Mouse (Mus musculus): Measurements from ENCODE around the gene Abcg8. TPM values are rescaled to one million over a fixed set of nuclear protein-coding genes. Genes with fewer than 3 reads are reported as not detected.
A peak's percentile ranks its signal among the peaks of the same experiment; 100 is the strongest.

The Abcg8 gene
- polyA plus RNA-seq, 1 experiment from 2014 or later = 0.04 TPM

- whole genome bisulfite sequencing = 92% methylated on average over 11 of the region's 11 CpGs
- Histone ChIP-seq H3K4me2 (ENCODE audit: low read length) (no peak overlapping the region), H3K4me3 (ENCODE audit: low read length) (no peak overlapping the region), H3K27me3 (replicated peaks; ENCODE audit: control insufficient read depth, insufficient read depth, low read length) (no peaks in the 10 kb centered on the region), H3K9me3 (ENCODE audit: control insufficient read depth, low read length) (no peaks in the 10 kb centered on the region), H3K9ac (ENCODE audit: low read depth, low read length) (no peak overlapping the region), H3K27ac (ENCODE audit: low read depth, low read length) (no peak overlapping the region), H3K4me1 (ENCODE audit: control insufficient read depth, insufficient read depth, low read depth, low read length) (no peaks in the 10 kb centered on the region), H3K36me3 (ENCODE audit: control insufficient read depth, insufficient read depth, low read length) (no peaks in the 10 kb centered on the region)
- no peak for ATAC-seq
Observed at GRCm38 (mm10) chr17:84688834-84689233, 12.7 kb downstream of the Abcg8 start.

- ATAC-seq = no peak
- H3K9ac ChIP-seq (ENCODE audit: low read depth, low read length) = no peak overlapping the region
- no peak overlapping the region for H3K27ac ChIP-seq (ENCODE audit: low read depth, low read length)
- 87% methylated on average over 5 of the region's 5 CpGs for WGBS
- no peaks in the 10 kb centered on the region for H3K4me1 ChIP-seq (ENCODE audit: control insufficient read depth, insufficient read depth, low read depth, low read length)
- no peaks in the 10 kb centered on the region for H3K27me3 ChIP-seq (replicated peaks; ENCODE audit: control insufficient read depth, insufficient read depth, low read length)
- H3K36me3 ChIP-seq (ENCODE audit: control insufficient read depth, insufficient read depth, low read length) = no peaks in the 10 kb centered on the region
- H3K4me2 ChIP-seq (ENCODE audit: low read length) = no peak overlapping the region
- no peak overlapping the region for H3K4me3 ChIP-seq (ENCODE audit: low read length)
- H3K9me3 ChIP-seq (ENCODE audit: control insufficient read depth, low read length) = no peaks in the 10 kb centered on the region
Observed at GRCm38 (mm10) chr17:84689316-84689715, 13.2 kb downstream of the Abcg8 start.

- Histone ChIP-seq H3K4me3 (ENCODE audit: low read length) (no peak overlapping the region), H3K27me3 (replicated peaks; ENCODE audit: control insufficient read depth, insufficient read depth, low read length) (no peaks in the 10 kb centered on the region), H3K4me2 (ENCODE audit: low read length) (no peak overlapping the region), H3K4me1 (ENCODE audit: control insufficient read depth, insufficient read depth, low read depth, low read length) (no peaks in the 10 kb centered on the region), H3K9me3 (ENCODE audit: control insufficient read depth, low read length) (no peaks in the 10 kb centered on the region), H3K36me3 (ENCODE audit: control insufficient read depth, insufficient read depth, low read length) (no peaks in the 10 kb centered on the region), H3K9ac (ENCODE audit: low read depth, low read length) (no peak overlapping the region), H3K27ac (ENCODE audit: low read depth, low read length) (no peak overlapping the region)
- 74% methylated on average over 5 of the region's 5 CpGs for WGBS
- no peak for ATAC-seq
Observed at GRCm38 (mm10) chr17:84690111-84690510, 14.0 kb downstream of the Abcg8 start.

- no peaks in the 10 kb centered on the region for H3K4me1 ChIP-seq (ENCODE audit: control insufficient read depth, insufficient read depth, low read depth, low read length)
- peaks cover 5% of the 10 kb centered on the region for H3K27me3 ChIP-seq (replicated peaks; ENCODE audit: control insufficient read depth, insufficient read depth, low read length)
- H3K27ac ChIP-seq (ENCODE audit: low read depth, low read length) = no peak overlapping the region
- H3K36me3 ChIP-seq (ENCODE audit: control insufficient read depth, insufficient read depth, low read length) = no peaks in the 10 kb centered on the region
- ATAC-seq = no peak
- WGBS = 75% methylated on average over 2 of the region's 2 CpGs
- H3K9me3 ChIP-seq (ENCODE audit: control insufficient read depth, low read length) = no peaks in the 10 kb centered on the region
- H3K9ac ChIP-seq (ENCODE audit: low read depth, low read length) = no peak overlapping the region
- H3K4me3 ChIP-seq (ENCODE audit: low read length) = no peak overlapping the region
- no peak overlapping the region for H3K4me2 ChIP-seq (ENCODE audit: low read length)
Observed at GRCm38 (mm10) chr17:84693741-84694140, 17.6 kb downstream of the Abcg8 start.

GRCm38 (mm10) chr17:84696537-84696936 is 20.4 kb downstream of the Abcg8 start:
- Histone ChIP-seq H3K9me3 (ENCODE audit: control insufficient read depth, low read length) (no peaks in the 10 kb centered on the region), H3K4me1 (ENCODE audit: control insufficient read depth, insufficient read depth, low read depth, low read length) (no peaks in the 10 kb centered on the region), H3K9ac (ENCODE audit: low read depth, low read length) (no peak overlapping the region), H3K36me3 (ENCODE audit: control insufficient read depth, insufficient read depth, low read length) (no peaks in the 10 kb centered on the region), H3K4me3 (ENCODE audit: low read length) (no peak overlapping the region), H3K27ac (ENCODE audit: low read depth, low read length) (no peak overlapping the region), H3K4me2 (ENCODE audit: low read length) (no peak overlapping the region), H3K27me3 (replicated peaks; ENCODE audit: control insufficient read depth, insufficient read depth, low read length) (peaks cover 5% of the 10 kb centered on the region)
- WGBS = 71% methylated on average over 6 of the region's 6 CpGs
- no peak for ATAC-seq

GRCm38 (mm10) chr17:84698727-84699126 is 22.6 kb downstream of the Abcg8 start:
- peak; percentile 75 for ATAC-seq
- Histone ChIP-seq H3K27me3 (replicated peaks; ENCODE audit: control insufficient read depth, insufficient read depth, low read length) (peaks cover 5% of the 10 kb centered on the region), H3K9ac (ENCODE audit: low read depth, low read length) (no peak overlapping the region), H3K27ac (ENCODE audit: low read depth, low read length) (no peak overlapping the region), H3K4me3 (ENCODE audit: low read length) (no peak overlapping the region), H3K36me3 (ENCODE audit: control insufficient read depth, insufficient read depth, low read length) (no peaks in the 10 kb centered on the region), H3K4me2 (ENCODE audit: low read length) (no peak overlapping the region), H3K4me1 (ENCODE audit: control insufficient read depth, insufficient read depth, low read depth, low read length) (peaks cover 3% of the 10 kb centered on the region; the same call in 1 of the 2 replicates), H3K9me3 (ENCODE audit: control insufficient read depth, low read length) (no peaks in the 10 kb centered on the region)
- WGBS = 28% methylated on average over 5 of the region's 5 CpGs

- Histone ChIP-seq H3K4me1 (ENCODE audit: control insufficient read depth, insufficient read depth, low read depth, low read length) (peaks cover 14% of the 10 kb centered on the region), H3K27ac (ENCODE audit: low read depth, low read length) (no peak overlapping the region), H3K27me3 (replicated peaks; ENCODE audit: control insufficient read depth, insufficient read depth, low read length) (0 out of 2 replicates have a peak, but pooled peaks cover 5% of the 10 kb centered on the region), H3K4me3 (ENCODE audit: low read length) (no peak overlapping the region), H3K9me3 (ENCODE audit: control insufficient read depth, low read length) (no peaks in the 10 kb centered on the region), H3K36me3 (ENCODE audit: control insufficient read depth, insufficient read depth, low read length) (peaks cover 12% of the 10 kb centered on the region), H3K9ac (ENCODE audit: low read depth, low read length) (no peak overlapping the region), H3K4me2 (ENCODE audit: low read length) (no peak overlapping the region)
- ATAC-seq = no peak
- 74% methylated on average over 4 of the region's 4 CpGs for WGBS
Observed at GRCm38 (mm10) chr17:84707407-84707806, 31.3 kb downstream of the Abcg8 start.

GRCm38 (mm10) chr17:84708818-84709217 is 32.7 kb downstream of the Abcg8 start:
- no peak for ATAC-seq
- 82% methylated on average over 7 of the region's 7 CpGs for WGBS

GRCm38 (mm10) chr17:84709403-84709851 is 33.3 kb downstream of the Abcg8 start:
- peaks cover 16% of the 10 kb centered on the region for H3K36me3 ChIP-seq (ENCODE audit: control insufficient read depth, insufficient read depth, low read length)
- H3K9me3 ChIP-seq (ENCODE audit: control insufficient read depth, low read length) = no peaks in the 10 kb centered on the region
- no peak overlapping the region for H3K9ac ChIP-seq (ENCODE audit: low read depth, low read length)
- peaks cover 14% of the 10 kb centered on the region for H3K4me1 ChIP-seq (ENCODE audit: control insufficient read depth, insufficient read depth, low read depth, low read length)
- peak overlapping the region; percentile 41 for H3K4me2 ChIP-seq (ENCODE audit: low read length)
- peak overlapping the region; percentile 44; the same call in 1 of the 2 replicates for H3K27ac ChIP-seq (ENCODE audit: low read depth, low read length)
- 0 out of 2 replicates have a peak, but pooled peaks cover 5% of the 10 kb centered on the region for H3K27me3 ChIP-seq (replicated peaks; ENCODE audit: control insufficient read depth, insufficient read depth, low read length)
- WGBS = 18% methylated on average over 17 of the region's 17 CpGs
- peak; percentile 81 for ATAC-seq
- H3K4me3 ChIP-seq (ENCODE audit: low read length) = no peak overlapping the region; the same call in 1 of the 2 replicates

More at GRCm38 (mm10) chr17:84708818-84709217, 32.7 kb downstream of the Abcg8 start:
- Histone ChIP-seq H3K36me3 (ENCODE audit: control insufficient read depth, insufficient read depth, low read length) (peaks cover 16% of the 10 kb centered on the region), H3K4me1 (ENCODE audit: control insufficient read depth, insufficient read depth, low read depth, low read length) (peaks cover 13% of the 10 kb centered on the region), H3K4me3 (ENCODE audit: low read length) (no peak overlapping the region), H3K9ac (ENCODE audit: low read depth, low read length) (no peak overlapping the region), H3K27ac (ENCODE audit: low read depth, low read length) (no peak overlapping the region), H3K4me2 (ENCODE audit: low read length) (no peak overlapping the region), H3K9me3 (ENCODE audit: control insufficient read depth, low read length) (no peaks in the 10 kb centered on the region), H3K27me3 (replicated peaks; ENCODE audit: control insufficient read depth, insufficient read depth, low read length) (0 out of 2 replicates have a peak, but pooled peaks cover 5% of the 10 kb centered on the region)
